Mouse (Mus musculus): ENCODE data around the gene Chrnb2. TPM values are rescaled to one million over a fixed set of nuclear protein-coding genes. Genes with fewer than 3 reads are reported as not detected.

Chrnb2 gene
- polyA plus RNA-seq, 1 experiment from 2014 or later: 0.95 TPM

GRCm38 (mm10) chr3:89786275-89786674 lies 21.8 kb upstream of the Chrnb2 start:
- H3K36me3 ChIP-seq (ENCODE audit: control insufficient read depth, insufficient read depth): peaks cover 24% of the 10 kb centered on the region
- no peak overlapping the region for H3K27ac ChIP-seq (ENCODE audit: low read depth, low read length)
- H3K4me3 ChIP-seq (ENCODE audit: low read depth, low read length): no peak overlapping the region
- no peaks in the 10 kb centered on the region for H3K27me3 ChIP-seq (replicated peaks; ENCODE audit: control insufficient read depth, insufficient read depth, low read length)
- no peak overlapping the region for H3K9ac ChIP-seq (ENCODE audit: low read depth, low read length)
- H3K9me3 ChIP-seq (ENCODE audit: control insufficient read depth): no peaks in the 10 kb centered on the region
- no peaks in the 10 kb centered on the region for H3K4me1 ChIP-seq (replicated peaks; ENCODE audit: control insufficient read depth, insufficient read depth, low read length)
- no peak for TF ChIP-seq CTCF (IDR thresholded peaks at IDR 0.05; ENCODE audit: low read depth)
- no peak overlapping the region for H3K4me2 ChIP-seq (replicated peaks; ENCODE audit: low read depth)
- 87% methylated on average over 6 of the region's 6 CpGs for WGBS
- no peak for ATAC-seq

- Histone ChIP-seq H3K4me1 (replicated peaks; ENCODE audit: control insufficient read depth, insufficient read depth, low read length) (no peaks in the 10 kb centered on the region), H3K36me3 (ENCODE audit: control insufficient read depth, insufficient read depth) (peaks cover 35% of the 10 kb centered on the region), H3K9me3 (ENCODE audit: control insufficient read depth) (no peaks in the 10 kb centered on the region), H3K27me3 (replicated peaks; ENCODE audit: control insufficient read depth, insufficient read depth, low read length) (no peaks in the 10 kb centered on the region), H3K4me3 (ENCODE audit: low read depth, low read length) (no peak overlapping the region), H3K4me2 (replicated peaks; ENCODE audit: low read depth) (peak overlapping the region; percentile 51), H3K9ac (ENCODE audit: low read depth, low read length) (no peak overlapping the region), H3K27ac (ENCODE audit: low read depth, low read length) (no peak overlapping the region)
- WGBS: 14% methylated on average over 11 of the region's 11 CpGs
- peak; percentile 55 for ATAC-seq
- peak; percentile 97 for TF ChIP-seq CTCF (IDR thresholded peaks at IDR 0.05; ENCODE audit: low read depth)
These were observed 20.7 kb upstream of the Chrnb2 start for GRCm38 (mm10) chr3:89784991-89785753.

GRCm38 (mm10) chr3:89781640-89782039 lies 17.2 kb upstream of the Chrnb2 start:
- Histone ChIP-seq H3K4me3 (ENCODE audit: low read depth, low read length) (no peak overlapping the region), H3K36me3 (ENCODE audit: control insufficient read depth, insufficient read depth) (peaks cover 59% of the 10 kb centered on the region), H3K27ac (ENCODE audit: low read depth, low read length) (no peak overlapping the region), H3K27me3 (replicated peaks; ENCODE audit: control insufficient read depth, insufficient read depth, low read length) (no peaks in the 10 kb centered on the region), H3K9ac (ENCODE audit: low read depth, low read length) (no peak overlapping the region), H3K9me3 (ENCODE audit: control insufficient read depth) (no peaks in the 10 kb centered on the region), H3K4me2 (replicated peaks; ENCODE audit: low read depth) (no peak overlapping the region), H3K4me1 (replicated peaks; ENCODE audit: control insufficient read depth, insufficient read depth, low read length) (no peaks in the 10 kb centered on the region)
- no peak for TF ChIP-seq CTCF (IDR thresholded peaks at IDR 0.05; ENCODE audit: low read depth)
- ATAC-seq: no peak
- 81% methylated on average over 5 of the region's 5 CpGs for WGBS

- Histone ChIP-seq H3K4me3 (ENCODE audit: low read depth, low read length) (no peak overlapping the region), H3K36me3 (ENCODE audit: control insufficient read depth, insufficient read depth) (peaks cover 62% of the 10 kb centered on the region), H3K9me3 (ENCODE audit: control insufficient read depth) (no peaks in the 10 kb centered on the region), H3K4me2 (replicated peaks; ENCODE audit: low read depth) (no peak overlapping the region), H3K9ac (ENCODE audit: low read depth, low read length) (no peak overlapping the region), H3K27ac (ENCODE audit: low read depth, low read length) (0 out of 2 replicates have a peak overlapping the region, but pooled peaks have one; percentile 46), H3K4me1 (replicated peaks; ENCODE audit: control insufficient read depth, insufficient read depth, low read length) (peaks cover 6% of the 10 kb centered on the region; the same call in 1 of the 2 replicates), H3K27me3 (replicated peaks; ENCODE audit: control insufficient read depth, insufficient read depth, low read length) (no peaks in the 10 kb centered on the region)
- ATAC-seq: no peak
- 85% methylated on average over 4 of the region's 4 CpGs for WGBS
- TF ChIP-seq CTCF (IDR thresholded peaks at IDR 0.05; ENCODE audit: low read depth): no peak
These were observed 15.7 kb upstream of the Chrnb2 start for GRCm38 (mm10) chr3:89780102-89780501.

- Histone ChIP-seq H3K36me3 (ENCODE audit: control insufficient read depth, insufficient read depth) (peaks cover 36% of the 10 kb centered on the region), H3K4me3 (ENCODE audit: low read depth, low read length) (no peak overlapping the region), H3K9me3 (ENCODE audit: control insufficient read depth) (no peaks in the 10 kb centered on the region), H3K9ac (ENCODE audit: low read depth, low read length) (no peak overlapping the region), H3K27ac (ENCODE audit: low read depth, low read length) (peak overlapping the region; percentile 9; the same call in 1 of the 2 replicates), H3K27me3 (replicated peaks; ENCODE audit: control insufficient read depth, insufficient read depth, low read length) (no peaks in the 10 kb centered on the region), H3K4me1 (replicated peaks; ENCODE audit: control insufficient read depth, insufficient read depth, low read length) (peaks cover 9% of the 10 kb centered on the region; the same call in 1 of the 2 replicates), H3K4me2 (replicated peaks; ENCODE audit: low read depth) (peak overlapping the region; percentile 89; the same call in 1 of the 2 replicates)
- WGBS: 78% methylated on average over 4 of the region's 4 CpGs
- no peak for ATAC-seq
- no peak for TF ChIP-seq CTCF (IDR thresholded peaks at IDR 0.05; ENCODE audit: low read depth)
These were observed 11.6 kb upstream of the Chrnb2 start for GRCm38 (mm10) chr3:89776001-89776400.

- peaks cover 20% of the 10 kb centered on the region for H3K36me3 ChIP-seq (ENCODE audit: control insufficient read depth, insufficient read depth)
- no peaks in the 10 kb centered on the region for H3K9me3 ChIP-seq (ENCODE audit: control insufficient read depth)
- WGBS: 20% methylated on average over 15 of the region's 15 CpGs
- peak overlapping the region; percentile 97 for H3K4me3 ChIP-seq (ENCODE audit: low read depth, low read length)
- H3K9ac ChIP-seq (ENCODE audit: low read depth, low read length): peak overlapping the region; percentile 99
- peak overlapping the region; percentile 99 for H3K27ac ChIP-seq (ENCODE audit: low read depth, low read length)
- H3K4me2 ChIP-seq (replicated peaks; ENCODE audit: low read depth): peak overlapping the region; percentile 89
- TF ChIP-seq CTCF (IDR thresholded peaks at IDR 0.05; ENCODE audit: low read depth): no peak
- H3K4me1 ChIP-seq (replicated peaks; ENCODE audit: control insufficient read depth, insufficient read depth, low read length): peaks cover 9% of the 10 kb centered on the region; the same call in 1 of the 2 replicates
- H3K27me3 ChIP-seq (replicated peaks; ENCODE audit: control insufficient read depth, insufficient read depth, low read length): no peaks in the 10 kb centered on the region
- ATAC-seq: no peak
These were observed 10.0 kb upstream of the Chrnb2 start for GRCm38 (mm10) chr3:89774236-89774960.
